Mouse (Mus musculus) ES-Bruce4 (cell line): ENCODE measurements around the gene Rtraf. TPM values are rescaled to one million over a fixed set of nuclear protein-coding genes. Genes with fewer than 3 reads are reported as not detected.

ENCODE experiments used
- H3K27ac ChIP-seq: 2 replicates; pipeline ENCODE4 v1.5.1; 2012; ENCODE audit warnings: low read length, inconsistent platforms; ENCODE audit not compliant: insufficient read depth
- H3K27me3 ChIP-seq: 2 replicates; pipeline ENCODE4 v1.6.1; 2012; ENCODE audit warnings: mild to moderate bottlenecking, low read length, inconsistent platforms; ENCODE audit not compliant: control insufficient read depth, poor library complexity, insufficient read depth, severe bottlenecking
- H3K36me3 ChIP-seq: 2 replicates; pipeline ENCODE4 v1.6.1; 2012; ENCODE audit warnings: inconsistent platforms, mild to moderate bottlenecking, low read length, moderate library complexity; ENCODE audit not compliant: control insufficient read depth, poor library complexity, insufficient read depth, severe bottlenecking
- H3K4me1 ChIP-seq: one replicate; pipeline ENCODE4 v1.8.1; 2011; ENCODE audit warnings: low read length; ENCODE audit not compliant: control insufficient read depth, insufficient read depth
- H3K4me3 ChIP-seq: 2 replicates; pipeline ENCODE4 v1.5.1; 2011; ENCODE audit warnings: low read depth, mild to moderate bottlenecking, low read length
- H3K9ac ChIP-seq: 2 replicates; pipeline ENCODE4 v1.6.1; 2012; ENCODE audit warnings: low read depth, mild to moderate bottlenecking, inconsistent platforms; ENCODE audit not compliant: poor library complexity, severe bottlenecking
- H3K9me3 ChIP-seq: replicated peaks from 2 replicates; pipeline ENCODE4 v1.6.1; 2012; ENCODE audit warnings: mild to moderate bottlenecking, low read length, inconsistent platforms; ENCODE audit not compliant: control insufficient read depth, poor library complexity, insufficient read depth, severe bottlenecking
- CTCF ChIP-seq: IDR thresholded peaks from one replicate; pipeline ENCODE4 v1.8.1; 2011; ENCODE audit warnings: low read depth, low read length
- EP300 ChIP-seq: IDR thresholded peaks from 2 replicates; pipeline ENCODE4 v1.6.1; 2011; ENCODE audit warnings: low read depth, low read length; ENCODE audit not compliant: insufficient read depth
- POLR2A ChIP-seq: IDR thresholded peaks from one replicate; pipeline ENCODE4 v1.8.1; 2011; ENCODE audit warnings: low read length; ENCODE audit not compliant: insufficient read depth
- polyA plus RNA-seq: library from polyadenylated mRNA; stranded (reverse); fragments of >200 nt; gene quantifications from 2 replicates; pipeline ENCODE4 v1.2.4, GENCODE M21; 2011; ENCODE audit warnings: low read depth; ENCODE audit not compliant: missing spikeins, insufficient read depth, insufficient read length

Rtraf gene
- polyA plus RNA-seq, 1 experiment, result 246 TPM

DNA sequence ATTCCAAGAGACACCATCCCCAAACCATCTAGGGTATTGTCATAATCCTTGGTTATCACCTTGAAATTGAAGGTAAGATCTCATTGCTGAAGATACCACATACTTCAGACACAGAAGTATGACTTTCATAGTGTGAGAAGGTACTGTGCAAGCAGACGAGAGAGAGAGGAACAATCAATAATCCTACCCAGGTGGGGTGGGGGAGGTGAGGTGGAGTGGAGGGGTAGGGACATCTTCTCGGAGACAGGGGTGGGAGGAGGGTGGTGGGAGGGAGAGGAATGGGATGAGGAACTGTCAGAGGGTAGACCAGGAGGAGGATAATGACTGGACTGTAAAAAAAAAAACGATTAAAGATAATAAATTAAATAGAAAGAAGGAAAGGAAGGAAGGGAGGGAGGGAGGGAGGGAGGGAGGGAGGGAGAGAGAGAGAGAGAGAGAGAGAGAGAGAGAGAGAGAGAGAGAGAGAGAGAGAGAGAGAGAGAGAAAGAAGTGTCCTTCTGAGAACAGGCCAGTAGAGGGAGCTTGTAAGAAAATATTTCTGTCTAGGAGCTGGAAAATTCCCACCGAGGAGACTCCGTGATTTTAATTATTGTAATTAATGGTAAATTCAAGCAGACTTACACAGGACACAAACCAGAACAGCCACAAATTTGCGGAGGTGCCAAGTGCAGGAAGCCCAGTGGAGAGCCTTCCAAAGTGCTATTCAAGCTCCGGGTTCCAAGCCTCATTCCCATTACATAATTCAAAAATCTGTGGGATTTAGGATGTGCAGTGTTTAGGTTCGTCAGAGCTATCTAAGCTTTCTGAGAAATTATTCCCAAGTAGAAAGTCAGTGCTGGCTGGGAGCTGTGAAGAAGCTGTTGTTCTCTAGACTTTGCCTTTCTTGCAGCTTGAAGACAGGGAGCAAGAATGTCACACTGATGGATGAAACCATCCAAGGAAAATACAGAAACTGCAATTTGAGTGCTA is 35.5 kb upstream of the Rtraf start:
- Histone ChIP-seq H3K9me3 (peaks cover 25% of the 10 kb centered on the region), H3K36me3 (no peaks in the 10 kb centered on the region), H3K4me3 (no peak overlapping the region), H3K27ac (peak overlapping the region; percentile 61; the same call in 1 of the 2 replicates), H3K27me3 (no peaks in the 10 kb centered on the region), H3K4me1 (peaks cover 6% of the 10 kb centered on the region), H3K9ac (no peak overlapping the region)
- TF ChIP-seq POLR2A (no peak), EP300 (no peak), CTCF (no peak)

DNA sequence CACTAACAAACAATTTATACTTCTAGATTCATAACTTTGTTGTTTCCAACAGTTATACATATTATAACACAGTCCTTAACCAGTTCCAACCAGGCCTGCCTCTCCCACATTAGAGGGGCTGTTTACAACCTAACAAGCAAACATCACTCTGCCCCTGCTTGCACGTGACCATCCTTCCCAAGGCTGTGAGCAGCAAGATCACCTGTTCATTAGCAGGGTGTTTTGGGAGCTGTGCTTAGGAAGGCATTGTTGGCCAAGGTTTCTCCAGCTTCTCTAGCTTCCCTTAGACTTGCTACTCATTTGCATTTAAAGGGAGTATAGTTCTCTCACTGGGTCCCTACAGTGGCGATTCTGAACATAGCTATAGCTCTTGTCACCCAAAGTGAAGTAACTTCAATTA is 34.7 kb upstream of the Rtraf start:
- Histone ChIP-seq H3K9me3 (peaks cover 17% of the 10 kb centered on the region), H3K36me3 (no peaks in the 10 kb centered on the region), H3K4me3 (no peak overlapping the region), H3K27me3 (no peaks in the 10 kb centered on the region), H3K4me1 (peaks cover 10% of the 10 kb centered on the region), H3K9ac (no peak overlapping the region), H3K27ac (peak overlapping the region; percentile 13)
- TF ChIP-seq POLR2A (no peak), EP300 (peak; percentile 79; the same call in 1 of the 2 replicates)

DNA sequence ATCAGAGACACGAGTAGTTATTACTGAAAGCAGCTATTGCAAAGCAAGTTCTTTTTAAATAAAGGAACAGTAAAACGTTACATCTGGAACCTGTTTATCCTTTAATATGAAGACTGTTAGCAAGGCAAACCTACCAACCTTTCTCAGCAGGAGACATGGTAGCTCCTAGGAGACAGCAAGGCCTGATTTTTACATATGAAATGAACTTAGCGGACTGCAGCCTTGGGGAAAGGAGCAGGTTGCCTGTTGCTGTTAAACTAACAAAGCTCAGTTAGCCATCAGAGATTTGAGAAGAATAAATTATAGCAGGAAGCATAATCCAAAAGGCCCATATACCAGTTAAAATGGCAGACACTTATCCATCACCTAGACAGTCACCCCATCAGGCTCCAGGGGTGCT is 29.8 kb upstream of the Rtraf start:
- Histone ChIP-seq H3K27ac (peak overlapping the region; percentile 71; the same call in 1 of the 2 replicates), H3K27me3 (no peaks in the 10 kb centered on the region), H3K9me3 (peaks cover 8% of the 10 kb centered on the region), H3K4me3 (no peak overlapping the region), H3K9ac (no peak overlapping the region), H3K4me1 (peaks cover 6% of the 10 kb centered on the region), H3K36me3 (no peaks in the 10 kb centered on the region)
- TF ChIP-seq EP300 (no peak), CTCF (no peak), POLR2A (no peak)

DNA sequence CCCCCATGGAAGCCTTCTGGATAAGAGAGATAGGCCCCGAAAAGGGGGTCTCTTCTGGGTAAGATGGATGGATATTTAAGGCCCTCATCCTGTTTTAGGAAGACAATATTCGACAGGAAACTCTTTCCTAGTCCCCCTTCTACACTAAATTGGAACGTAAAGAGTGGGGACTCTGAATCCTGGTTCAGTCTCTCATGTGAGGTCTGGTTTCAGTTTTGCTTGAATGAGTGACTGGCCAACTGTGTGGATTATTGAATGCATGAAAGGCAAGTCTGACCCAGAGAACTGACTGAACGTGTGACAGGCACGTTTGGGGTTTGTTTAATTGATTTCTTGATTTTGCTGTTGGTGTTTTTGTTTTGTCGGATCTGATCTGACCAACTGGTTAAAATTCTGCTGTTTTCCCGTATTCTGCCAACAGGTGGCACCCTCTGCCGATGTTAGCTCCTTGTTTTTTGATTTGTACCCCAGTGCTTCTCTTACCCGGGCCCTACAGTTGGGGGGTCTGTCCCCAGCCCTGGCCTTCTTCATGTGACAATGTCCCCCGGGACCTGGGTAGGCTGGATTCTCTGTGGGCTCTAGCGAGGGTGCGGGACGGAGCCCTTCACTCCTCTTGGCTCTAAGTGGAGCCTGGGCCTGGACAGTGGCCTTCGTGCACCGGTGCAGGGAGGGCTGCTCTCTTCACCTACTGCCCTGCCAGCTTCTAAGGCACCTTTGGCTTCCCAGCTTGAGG is 16.1 kb upstream of the Rtraf start:
- no peak for TF ChIP-seq EP300
- TF ChIP-seq CTCF, result peak; percentile 23
- no peak overlapping the region for H3K27ac ChIP-seq

DNA sequence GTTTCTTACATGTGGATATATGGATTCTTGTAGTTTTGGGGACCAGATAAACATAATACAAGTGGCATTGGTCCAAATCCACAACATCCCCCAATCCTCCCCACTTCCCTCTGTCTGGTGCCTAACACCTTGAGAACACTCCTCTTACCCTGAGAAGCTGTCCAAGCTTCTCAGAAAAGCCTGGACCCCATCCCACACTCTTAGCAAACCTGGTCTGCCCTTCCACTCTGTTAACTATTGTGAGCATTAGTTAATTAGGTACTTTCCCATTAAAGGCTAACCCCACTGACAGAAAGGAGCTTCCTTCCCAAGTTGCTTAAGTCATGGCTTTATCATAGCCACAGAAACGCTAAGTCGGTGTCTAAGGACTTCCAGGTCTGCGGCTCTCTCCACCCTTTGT is 12.7 kb upstream of the Rtraf start:
- Histone ChIP-seq H3K9ac (no peak overlapping the region), H3K27me3 (no peaks in the 10 kb centered on the region), H3K4me1 (no peaks in the 10 kb centered on the region), H3K36me3 (no peaks in the 10 kb centered on the region), H3K4me3 (no peak overlapping the region), H3K9me3 (peaks cover 9% of the 10 kb centered on the region; the same call in 1 of the 2 replicates), H3K27ac (no peak overlapping the region)
- TF ChIP-seq POLR2A (no peak), CTCF (no peak), EP300 (no peak)

More for the DNA sequence above, 16.1 kb upstream of the Rtraf start:
- H3K9me3 ChIP-seq, result peaks cover 33% of the 10 kb centered on the region
- no peak overlapping the region for H3K4me3 ChIP-seq
- H3K4me1 ChIP-seq, result no peaks in the 10 kb centered on the region
- H3K9ac ChIP-seq, result no peak overlapping the region
- no peaks in the 10 kb centered on the region for H3K36me3 ChIP-seq
- no peaks in the 10 kb centered on the region for H3K27me3 ChIP-seq
